Mouse (Mus musculus) thymus, postnatal 4 days (tissue): ENCODE data around the gene Iah1.

Experiments used
- DNase-seq: peaks from one replicate; pipeline ENCODE4 v3.0.0; 2021

The Iah1 gene

DNA sequence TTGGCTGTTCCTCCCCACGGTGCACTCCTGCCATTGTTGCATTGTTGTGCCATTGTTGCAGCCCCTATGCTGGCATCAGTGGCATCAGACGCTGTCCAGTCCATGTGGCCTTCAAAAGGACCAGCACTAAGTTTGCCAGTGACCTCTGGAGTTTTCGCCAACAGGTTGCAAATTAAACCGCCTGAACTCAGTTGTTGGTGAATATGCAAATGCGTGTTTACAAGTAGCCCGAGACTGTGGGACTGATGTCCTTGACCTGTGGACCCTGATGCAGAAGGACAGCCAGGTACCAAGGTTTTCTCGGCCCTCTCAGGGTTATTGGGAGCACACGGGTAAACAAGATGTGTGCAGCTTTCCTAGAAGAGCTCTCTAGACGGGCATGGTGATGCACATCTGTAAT is 5.0 kb downstream of the Iah1 start:
- no peak for DNase-seq

DNA sequence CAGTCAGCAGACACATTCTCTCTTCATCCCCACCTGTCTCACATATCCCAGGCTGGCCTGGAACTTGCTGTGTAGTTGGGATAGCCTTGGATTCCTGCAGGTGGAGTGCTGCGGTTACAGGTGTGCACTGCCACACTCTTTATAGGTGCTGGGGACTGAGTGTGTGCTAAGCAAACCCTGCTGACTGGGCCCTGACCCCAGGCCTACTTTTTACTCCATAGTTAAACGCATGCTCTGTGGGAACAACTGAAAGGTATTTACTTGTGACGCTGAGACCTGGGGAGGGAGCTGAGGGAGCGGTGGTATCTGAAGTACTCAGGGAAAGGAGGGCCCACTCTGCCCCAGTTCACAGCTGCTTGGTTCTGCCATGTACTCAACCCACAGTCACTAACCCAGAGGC is 6.1 kb downstream of the Iah1 start:
- no peak for DNase-seq

DNA sequence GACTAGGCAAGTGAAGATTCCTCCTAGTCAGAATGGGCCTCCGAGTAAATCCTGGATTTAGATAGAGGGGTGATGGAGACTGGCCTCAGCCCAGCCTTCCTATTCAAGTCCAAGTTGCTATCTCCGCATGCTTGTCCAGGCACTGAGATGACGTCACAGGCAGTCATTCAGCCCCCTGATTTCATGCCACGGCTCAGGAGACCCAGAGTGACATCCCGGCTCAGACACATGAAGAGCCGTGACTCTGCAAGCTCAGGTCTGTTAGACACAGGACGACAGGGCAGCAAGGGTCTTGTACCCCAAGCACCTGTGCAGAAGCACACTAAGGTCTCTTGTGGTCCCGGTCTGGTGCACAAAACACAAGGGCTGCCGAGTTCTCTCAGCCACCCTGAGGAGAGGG is 6.7 kb downstream of the Iah1 start:
- DNase-seq = no peak

DNA sequence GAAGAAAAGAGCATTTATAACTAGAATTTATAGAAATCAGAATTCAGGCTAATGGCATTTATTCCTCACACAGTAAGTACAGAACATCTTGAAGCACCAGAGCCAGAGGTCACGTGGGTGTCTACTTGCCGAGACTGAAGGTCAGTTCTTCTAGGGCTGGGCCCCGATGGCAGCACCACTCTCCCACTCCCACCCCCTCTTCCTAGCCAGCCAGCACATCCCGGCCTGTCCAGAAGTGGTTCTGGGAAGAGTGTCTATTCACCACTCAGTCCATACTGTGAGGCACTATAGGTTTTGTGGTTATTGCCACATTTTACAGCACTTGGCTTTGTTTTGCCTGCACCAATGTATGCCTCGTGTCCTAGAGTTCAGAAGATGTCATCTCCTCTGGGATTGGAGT is 7.9 kb downstream of the Iah1 start:
- no peak for DNase-seq

DNA sequence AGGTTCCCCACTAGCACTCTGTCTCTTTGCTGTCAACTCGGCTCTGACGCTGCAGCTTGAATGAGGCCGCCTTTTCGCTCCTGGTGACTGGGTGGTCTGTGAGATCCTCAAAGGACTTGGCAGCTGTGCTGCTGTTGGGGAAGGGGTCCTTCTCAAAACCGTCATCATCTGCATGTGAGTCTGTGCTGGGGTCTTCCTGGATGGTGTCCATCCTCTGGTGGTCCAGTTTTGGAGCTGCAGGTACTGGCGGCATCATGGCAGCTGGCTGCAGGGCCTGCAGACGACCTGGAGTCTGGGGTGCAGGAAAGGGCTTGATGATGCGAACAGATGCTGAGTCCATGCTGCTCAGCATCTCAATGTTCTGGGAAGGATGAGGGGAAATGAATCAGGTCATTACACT is 9.1 kb downstream of the Iah1 start:
- no peak for DNase-seq

DNA sequence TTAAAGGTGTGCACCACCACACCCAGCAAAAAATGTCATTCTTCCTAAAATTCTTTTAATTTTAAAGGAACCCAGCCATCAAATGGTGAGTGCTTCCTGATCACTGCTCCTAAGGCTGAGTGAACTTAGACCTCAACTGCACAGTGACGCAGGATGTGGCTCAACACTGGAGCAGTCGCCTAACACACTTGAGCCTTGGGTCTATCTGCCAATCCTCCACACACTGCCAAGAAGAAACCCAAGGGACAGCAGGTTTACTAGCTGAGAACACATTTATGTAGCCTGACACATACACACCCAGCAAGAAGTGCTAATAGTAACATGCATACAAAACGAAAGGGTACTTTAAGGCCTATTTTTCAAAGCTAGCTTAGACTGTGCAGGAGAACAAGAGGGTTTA is 10.1 kb downstream of the Iah1 start:
- no peak for DNase-seq

DNA sequence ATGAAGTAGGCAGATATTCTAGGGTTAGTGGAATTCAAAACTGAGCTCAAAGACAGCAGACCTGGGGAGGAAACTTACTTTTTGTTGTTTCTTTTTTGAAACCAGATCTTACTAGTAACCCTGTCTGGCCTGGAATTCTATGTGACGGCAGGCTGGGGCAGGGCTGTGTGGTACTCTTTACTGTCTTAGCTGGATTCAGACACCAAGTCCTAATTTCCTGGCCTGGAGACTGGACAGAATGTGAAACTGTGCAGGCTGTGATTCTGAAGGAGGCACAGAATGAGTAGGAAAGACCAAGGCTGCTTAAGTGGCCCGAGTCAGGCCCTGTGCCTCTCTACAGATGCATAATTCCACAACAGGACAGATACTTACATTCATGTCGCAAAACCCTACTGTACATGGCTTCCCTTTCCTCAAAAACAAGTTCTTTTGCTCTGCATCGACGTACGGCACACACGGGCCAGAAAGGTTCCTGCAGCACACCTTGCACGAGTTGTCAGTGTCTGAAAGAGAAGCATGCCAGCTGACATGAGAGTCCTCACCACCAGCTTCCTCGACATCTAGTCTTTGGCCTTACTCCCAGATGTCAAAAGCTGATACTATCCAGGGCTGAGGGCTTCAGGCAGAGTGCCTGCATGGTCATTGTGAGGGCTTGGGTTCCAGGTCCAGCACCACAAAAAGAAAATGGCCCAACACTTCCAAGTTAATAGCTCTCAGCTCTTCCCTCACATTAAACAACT is 13.6 kb downstream of the Iah1 start:
- DNase-seq = no peak

DNA sequence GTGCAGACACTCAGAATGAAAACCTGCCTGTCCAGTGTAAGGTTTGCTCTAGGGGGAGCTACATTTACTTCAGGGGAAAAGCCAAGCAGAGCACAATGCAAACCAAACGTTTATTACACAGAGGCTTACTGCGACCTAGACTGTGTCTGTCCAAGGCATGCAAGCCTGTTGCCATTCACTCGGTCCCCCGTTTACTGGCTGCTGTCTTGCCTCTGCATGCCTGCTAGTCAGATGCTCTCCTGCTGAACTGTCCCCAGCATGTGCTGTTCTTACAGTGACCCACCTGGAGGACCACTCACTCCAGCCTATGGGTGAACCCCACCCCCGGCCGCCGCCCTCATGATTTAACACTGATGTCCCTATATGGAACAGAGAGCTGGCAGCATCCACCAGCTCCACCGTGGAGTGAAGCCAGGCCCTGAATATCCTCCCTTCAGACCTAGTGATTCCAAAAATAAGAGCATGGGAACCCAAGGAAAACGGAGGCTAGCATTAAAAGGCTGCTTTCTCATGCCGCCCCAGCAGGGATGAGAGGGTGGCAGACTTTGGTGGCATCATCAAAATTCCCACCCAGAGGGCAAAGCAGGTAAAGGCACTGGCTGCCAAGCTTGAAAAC is 14.9 kb downstream of the Iah1 start:
- no peak for DNase-seq

DNA sequence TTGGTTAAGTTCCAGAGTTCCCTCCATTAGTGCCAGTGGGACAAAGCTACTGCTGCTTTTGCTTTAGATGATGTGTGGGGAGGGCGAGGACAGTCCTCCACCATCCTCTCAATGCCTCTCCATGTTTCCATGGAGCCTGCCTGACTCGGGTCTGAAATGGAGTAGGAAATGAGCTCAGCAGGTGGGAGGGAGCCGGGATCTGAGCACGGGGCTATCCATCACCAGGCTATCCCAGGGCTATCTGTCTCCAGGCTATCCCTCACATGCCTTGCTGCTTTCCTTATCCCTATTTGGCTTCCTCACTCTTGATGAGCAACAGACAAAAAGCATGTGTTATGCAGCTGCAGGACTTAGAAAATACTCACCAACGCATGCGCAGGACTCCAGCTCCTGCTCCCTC is 15.5 kb downstream of the Iah1 start:
- no peak for DNase-seq

DNA sequence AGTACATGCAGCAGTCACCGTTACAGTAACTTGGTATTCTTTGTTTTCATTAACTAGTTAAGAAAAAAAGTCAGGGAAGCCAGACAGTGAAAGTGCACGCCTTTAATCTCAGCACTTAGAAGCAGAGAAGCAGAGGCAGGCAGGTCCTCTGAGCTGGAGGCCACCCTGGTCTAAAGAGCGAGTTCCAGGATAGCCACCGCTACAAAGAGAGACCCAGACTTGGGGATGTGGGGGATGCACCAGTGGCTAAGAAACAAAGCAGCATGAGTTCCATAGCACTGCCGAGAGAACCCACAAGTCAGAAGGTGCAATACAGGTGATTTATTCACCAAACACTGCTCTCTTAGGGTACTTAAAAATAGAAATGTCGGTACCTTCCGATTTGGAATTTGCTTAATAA is 16.8 kb downstream of the Iah1 start:
- no peak for DNase-seq

DNA sequence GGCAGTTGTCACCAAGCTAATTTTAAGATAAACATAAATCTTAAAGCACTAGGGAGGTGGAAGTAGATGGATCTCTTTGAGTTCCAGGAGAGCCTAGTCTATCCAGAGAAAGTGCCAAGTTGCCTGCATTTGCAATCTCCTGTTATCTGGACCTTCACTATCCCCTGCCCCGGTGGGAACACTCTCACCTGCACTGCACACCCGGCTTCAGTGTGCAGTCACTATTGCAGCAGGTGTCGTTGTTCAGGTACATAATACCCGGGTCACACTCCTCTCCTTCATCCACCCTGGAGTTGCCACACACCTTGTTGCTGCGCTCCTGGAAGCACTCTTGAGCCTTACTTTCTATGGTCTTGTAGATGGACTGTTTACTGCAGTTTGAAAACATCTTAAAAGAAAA is 17.6 kb downstream of the Iah1 start:
- no peak for DNase-seq

DNA sequence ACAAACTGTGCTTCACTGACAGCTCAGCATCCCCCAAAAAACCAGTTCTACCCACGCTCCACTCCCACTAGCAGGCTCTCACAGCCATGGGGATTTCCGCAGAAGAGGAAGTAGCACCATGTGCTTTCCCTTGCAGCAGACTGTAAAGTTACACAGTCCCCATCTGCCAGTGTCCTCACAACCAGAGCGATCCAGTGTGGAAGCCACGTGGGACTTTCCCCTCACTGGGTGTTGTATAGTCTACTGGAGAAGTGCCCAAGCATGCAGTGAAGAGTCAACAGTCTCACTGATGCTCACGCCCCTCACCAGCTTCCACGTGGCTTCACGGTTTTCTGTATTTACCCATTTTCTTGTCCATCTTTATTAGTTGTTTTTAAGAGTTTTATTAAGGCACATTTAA is 19.7 kb downstream of the Iah1 start:
- no peak for DNase-seq

DNA sequence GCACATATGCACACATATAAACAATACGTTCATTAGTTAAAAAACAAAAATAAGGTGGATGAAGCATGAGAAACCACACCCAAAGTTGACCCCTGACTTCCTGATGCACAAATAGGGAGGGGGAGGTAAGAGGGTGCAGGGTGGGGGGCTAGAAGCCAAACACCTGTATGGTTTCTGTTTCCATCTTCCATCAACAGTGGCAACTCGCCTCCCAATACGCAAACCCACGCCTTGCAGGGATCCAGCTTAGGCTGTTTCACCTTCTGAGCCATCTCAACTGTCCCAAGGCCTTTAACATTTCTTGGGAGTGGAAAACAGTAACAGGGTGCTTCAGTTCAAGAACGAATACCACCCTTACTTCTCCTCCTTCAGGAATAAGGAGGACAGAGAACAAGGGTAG is 21.0 kb downstream of the Iah1 start:
- no peak for DNase-seq

DNA sequence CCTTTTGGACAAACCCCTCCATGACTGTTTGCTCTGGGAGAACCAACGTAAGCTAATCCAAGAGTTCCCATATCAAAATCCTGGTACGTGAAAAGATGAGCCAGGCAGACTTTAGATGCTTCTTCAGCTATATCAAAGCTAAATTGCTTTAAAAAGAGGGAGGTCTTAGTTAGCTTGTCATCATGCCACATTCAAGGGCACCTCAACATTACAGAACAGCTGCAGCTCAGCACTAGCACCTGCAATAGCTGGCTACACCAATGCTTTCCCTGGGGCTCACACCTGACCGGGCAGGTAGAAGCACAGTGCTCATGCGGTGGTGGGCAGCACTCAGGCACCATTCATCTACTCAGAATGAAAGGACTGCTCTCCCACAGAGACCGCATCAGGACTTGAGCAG is 24.5 kb downstream of the Iah1 start:
- no peak for DNase-seq

DNA sequence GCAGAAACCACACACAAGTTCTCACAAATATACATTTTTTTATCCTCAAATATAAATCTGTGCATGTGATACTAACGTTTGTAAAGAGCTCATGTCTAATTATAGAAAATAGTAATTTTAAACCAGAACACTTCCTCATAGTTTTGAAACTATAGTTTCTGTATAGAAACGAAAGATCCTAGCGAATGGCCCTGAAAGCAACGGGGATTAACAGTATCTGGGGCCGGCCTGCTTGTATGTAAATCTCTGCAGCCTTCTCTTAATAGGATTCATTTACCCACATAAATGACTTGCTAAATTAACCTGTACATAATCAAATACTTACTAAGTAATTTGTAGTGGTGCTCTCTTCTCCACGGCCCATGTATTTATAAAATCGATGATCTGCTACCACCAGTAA is 30.8 kb downstream of the Iah1 start:
- no peak for DNase-seq

DNA sequence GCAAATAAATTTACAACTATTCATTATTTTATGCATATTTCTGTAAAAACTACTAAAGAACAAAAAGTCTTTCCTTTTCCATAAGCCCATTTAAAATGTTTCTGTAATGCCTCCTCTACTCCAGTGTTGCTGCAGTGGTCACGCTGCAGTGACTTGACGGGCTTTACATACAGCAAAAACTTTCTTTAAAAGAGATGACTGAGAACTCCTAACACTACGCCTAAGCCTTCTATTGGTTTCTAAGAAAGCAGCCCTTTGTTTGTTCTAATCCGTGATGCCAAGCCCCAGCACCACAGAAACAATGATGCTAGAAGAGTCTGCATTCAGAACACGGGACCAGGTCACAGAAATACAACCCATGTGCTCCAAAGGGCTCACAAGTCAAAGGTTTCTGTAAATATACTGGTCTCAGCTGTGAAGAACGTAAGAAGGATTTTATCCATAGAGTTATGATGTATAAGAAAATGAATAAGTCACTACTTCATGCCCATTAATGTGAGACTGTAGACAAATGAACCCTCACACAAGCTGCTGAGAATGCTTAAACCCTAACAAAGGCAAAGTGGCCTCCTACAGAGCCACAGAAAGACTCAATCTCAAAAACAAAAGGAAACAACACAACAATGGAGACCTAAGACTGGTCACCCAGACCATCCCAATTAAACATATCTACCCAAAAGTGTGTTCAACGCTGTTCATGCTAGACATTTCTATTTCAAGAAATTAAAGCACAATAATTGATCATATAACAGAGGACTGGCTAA is 34.1 kb downstream of the Iah1 start:
- no peak for DNase-seq

DNA sequence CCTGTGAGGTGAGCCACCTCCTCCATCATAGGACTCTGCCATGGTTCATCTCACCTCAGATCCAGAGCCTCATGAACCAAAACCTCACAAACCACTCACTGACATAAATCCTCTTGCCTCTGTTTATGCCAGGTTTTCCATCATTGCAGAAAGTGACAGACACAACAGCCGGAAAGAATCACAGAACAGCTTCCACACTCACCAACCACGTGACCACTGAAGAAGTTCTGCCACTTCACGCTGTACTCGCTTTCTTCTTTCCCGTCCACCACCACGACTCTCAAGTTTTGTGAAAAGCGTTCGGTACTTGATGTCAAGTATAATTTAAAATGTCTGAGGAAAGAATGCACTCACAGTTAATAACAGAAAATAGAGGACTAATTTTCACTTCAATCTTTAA is 37.5 kb downstream of the Iah1 start:
- DNase-seq = no peak

DNA sequence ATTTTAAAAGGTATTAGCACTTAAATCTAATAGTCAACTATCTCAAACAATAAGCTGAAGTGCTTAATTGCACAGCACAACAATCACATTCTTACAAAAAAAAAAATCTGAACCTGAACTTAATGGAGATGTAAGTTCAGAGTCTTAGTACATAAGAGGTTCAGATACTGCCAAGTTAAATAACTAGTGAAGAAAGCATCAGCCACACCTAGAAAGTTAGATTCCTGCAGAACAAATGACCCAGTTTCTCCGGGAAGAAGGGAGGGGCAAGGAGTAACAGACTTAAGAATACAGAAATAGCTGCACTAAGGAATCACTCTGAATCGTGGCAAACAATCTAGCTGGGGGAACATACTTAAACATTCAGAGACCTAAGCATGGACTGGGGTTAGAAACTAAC is 46.5 kb downstream of the Iah1 start:
- DNase-seq = no peak

DNA sequence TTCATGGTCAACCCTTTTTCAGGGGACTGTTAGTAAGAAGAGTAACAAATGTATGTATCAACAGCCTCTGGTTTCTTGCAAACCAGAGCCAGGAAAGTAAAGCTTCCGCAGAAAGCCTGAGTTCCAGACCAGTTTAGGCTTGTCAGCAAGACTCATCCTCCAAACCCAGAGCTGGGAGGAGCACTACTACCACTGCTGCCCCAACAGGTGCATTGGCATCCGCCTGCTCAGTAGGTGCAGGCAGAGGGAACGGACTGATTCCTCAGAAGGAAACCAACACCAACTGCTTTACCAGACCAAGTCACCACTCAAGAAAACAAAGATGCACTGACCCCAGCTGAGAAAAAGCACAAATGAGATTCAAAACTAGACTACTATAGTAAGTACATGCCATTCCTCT is 47.0 kb downstream of the Iah1 start:
- DNase-seq = no peak

DNA sequence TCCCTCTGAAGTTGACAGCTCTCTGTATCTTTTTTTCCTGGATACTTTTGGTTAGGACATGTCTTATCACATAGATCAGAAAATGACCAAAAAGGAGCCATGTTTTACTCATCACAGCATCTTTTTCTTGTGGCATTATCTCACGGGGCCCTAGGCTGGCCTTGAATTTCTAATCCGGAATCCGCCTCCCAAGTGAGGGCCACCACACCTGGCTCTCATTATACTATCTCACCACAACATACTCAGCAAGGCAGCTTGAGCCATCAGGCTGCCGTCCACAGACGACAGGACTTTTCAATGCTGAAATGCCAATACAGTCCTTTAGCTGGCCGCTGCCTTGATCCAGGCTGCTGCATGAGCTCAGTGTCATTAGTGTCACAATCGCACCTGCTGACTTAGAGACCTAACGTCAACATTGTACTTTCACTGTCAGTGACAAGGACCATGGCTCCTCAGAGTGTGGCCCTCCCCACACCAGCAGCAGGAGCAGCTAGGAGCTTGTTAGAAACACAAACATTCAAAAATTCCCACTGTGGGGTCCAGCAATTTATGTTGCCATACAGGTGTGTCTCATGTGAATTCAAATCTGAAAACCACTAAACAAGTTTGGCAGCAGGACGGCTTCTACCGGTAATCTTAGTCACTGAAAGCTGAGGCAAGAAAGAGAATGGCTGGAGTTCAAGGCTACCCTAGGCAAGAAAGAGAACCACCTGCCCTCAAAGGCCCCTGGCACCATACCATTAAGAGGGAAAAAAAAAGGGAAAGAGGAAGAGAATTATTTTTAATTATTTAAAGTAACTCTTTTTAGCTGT is 48.6 kb downstream of the Iah1 start:
- DNase-seq = no peak

DNA sequence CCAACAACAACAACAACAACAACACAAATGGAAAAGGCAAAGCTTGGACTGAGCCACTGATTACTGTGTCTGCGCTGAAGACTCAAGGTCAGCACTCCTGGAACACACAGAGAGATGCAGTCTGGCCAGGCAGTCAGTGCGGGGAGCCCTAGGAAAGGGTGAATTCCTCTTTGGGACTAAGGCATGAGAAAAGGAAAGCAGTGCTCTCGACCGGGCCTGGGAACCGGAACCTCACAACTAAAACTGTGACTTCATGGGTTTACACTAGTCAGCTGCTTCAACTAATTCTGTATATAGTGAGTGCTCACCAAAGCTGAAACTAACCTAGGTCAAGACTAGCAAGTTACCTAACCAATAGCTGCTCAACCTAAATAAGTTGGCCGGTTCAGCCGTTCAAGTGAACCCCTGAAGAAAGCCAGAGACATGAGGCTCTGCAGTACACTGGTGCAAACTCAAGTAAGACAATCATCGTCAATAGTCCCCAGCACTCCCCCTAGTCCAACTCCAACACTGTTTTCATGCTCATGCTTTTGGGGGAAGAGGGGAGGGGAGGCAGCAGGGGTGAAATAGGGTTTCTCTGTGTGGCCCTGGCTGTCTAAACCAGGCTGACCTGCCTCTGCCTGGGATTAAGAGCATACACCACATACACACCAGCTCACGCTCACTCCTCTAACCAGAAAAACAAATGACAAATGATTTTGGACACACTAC is 52.3 kb downstream of the Iah1 start:
- no peak for DNase-seq

DNA sequence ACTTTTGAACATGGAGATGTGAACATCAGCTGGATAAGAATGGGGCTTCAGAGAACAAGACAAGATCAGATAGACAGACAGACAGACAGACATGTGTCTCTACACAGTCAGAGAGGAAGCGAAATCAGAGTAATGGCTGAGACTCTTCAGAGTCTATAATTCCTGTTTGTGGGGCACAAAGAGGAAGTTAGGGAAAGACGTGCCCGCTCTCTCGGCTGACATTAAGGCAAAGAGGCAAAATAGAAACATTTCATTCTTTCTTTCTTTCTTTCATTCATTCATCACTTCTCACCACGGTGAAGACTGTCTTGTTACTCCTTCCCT is 52.9 kb downstream of the Iah1 start:
- no peak for DNase-seq

DNA sequence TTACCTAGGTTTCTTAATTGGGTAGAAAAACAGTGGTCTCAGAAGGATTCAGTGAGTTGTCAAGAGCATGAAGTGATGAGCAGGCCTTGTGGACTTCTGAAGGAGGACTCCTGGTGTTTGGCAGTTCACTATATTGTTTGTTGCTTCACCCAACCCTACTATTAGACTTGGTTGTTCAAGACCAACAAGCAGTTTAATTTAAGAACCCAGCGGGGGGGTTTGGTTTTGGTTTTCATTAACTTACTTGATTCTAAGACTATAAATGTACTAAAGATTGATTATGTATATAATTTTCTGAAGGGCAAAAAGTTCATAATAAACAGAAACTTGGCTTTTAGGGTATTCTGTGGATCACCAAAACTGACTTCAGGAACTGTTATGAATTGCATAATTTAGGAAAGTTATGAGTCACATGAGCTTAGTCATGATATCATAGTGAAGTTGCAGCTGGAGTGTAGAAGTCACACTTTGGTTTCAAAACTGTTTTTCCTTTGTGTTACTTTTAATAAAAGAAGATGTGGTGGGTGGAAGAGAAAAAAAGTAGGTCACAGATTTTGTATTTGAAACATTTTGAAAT is 53.9 kb downstream of the Iah1 start:
- DNase-seq = no peak
